9 mouse cellular contexts compared by ENCODE assay signal in the genomic region with DNA sequence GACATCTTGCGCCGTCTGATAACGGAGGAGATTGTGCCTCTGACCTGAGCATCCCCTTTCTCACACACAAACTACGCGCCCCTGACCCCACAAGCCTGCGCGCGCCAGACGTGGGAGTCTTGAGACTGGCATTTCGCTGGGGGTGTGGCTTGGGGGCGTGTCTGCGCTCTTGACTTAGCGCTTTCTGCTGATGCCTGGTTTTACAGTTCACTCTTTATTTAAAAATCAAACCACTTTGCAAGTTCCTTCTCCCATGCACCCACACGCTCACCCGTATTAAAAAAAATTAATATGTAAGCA. TPM values are rescaled to one million over a fixed set of nuclear protein-coding genes. Genes with fewer than 3 reads are reported as not detected.
A peak's percentile ranks its signal among the peaks of the same experiment; 100 is the strongest.
DNase-seq lines count a peak whose midpoint lies in the region; ATAC-seq and TF ChIP-seq lines count a peak whose summit lies in the region.
"Not testable (repeated sequence)": the region's sequence is repeated elsewhere in the genome, so short reads cannot be mapped to it uniquely, and the experiment has no call there.
"Had no signal": no experiment of that assay in that cellular context is flagged by ENCODE, and none has a peak within 500 bp of the region (broad histone marks: within the 10 kb centered on the region; RNA-seq: fewer than 3 reads in every experiment).

No protein-coding gene starts in this region.

- peak overlapping the region; percentile 40 for H3K4me2 ChIP-seq in forebrain, embryonic 11.5 days (ENCODE audit: low read depth, low read length, severe bottlenecking)
- peak overlapping the region; percentile 61 for H3K4me2 ChIP-seq in heart, postnatal 0 days (ENCODE audit: low read depth, low read length)
- H3K4me2 ChIP-seq in liver, embryonic 11.5 days: peak overlapping the region; percentile 56
- peak overlapping the region; percentile 47 for H3K4me2 ChIP-seq in midbrain, embryonic 12.5 days (replicated peaks)

- not testable (repeated sequence) for TF ChIP-seq POLR2A in brain, embryonic 14.5 days (IDR thresholded peaks at IDR 0.05; ENCODE audit: borderline replicate concordance, extremely low read depth, insufficient read depth, insufficient read length, poor library complexity, severe bottlenecking); small intestine, adult 2 months (IDR thresholded peaks at IDR 0.05; ENCODE audit: low read depth, low read length)

- H3K9ac ChIP-seq in forebrain, embryonic 11.5 days (ENCODE audit: low read length); heart, postnatal 0 days (replicated peaks; ENCODE audit: low read depth, low read length); liver, embryonic 11.5 days (ENCODE audit: low read depth, low read length); midbrain, embryonic 12.5 days (replicated peaks): not testable (repeated sequence)

- H3K27me3 ChIP-seq in forebrain, embryonic 11.5 days (ENCODE audit: control insufficient read depth, insufficient read depth, low read length); heart, postnatal 0 days (ENCODE audit: control insufficient read depth, insufficient read depth, low read length); liver, embryonic 11.5 days (replicated peaks; ENCODE audit: control insufficient read depth, insufficient read depth, low read length); midbrain, embryonic 12.5 days; small intestine, adult 2 months (ENCODE audit: control insufficient read depth, insufficient read depth, low read length): not testable (repeated sequence)

- not testable (repeated sequence) for TF ChIP-seq CTCF in brain, embryonic 14.5 days (IDR thresholded peaks at IDR 0.05; ENCODE audit: borderline replicate concordance, extremely low read depth, insufficient read depth, insufficient read length); heart, postnatal 0 days (IDR thresholded peaks at IDR 0.05; ENCODE audit: low read depth); small intestine, adult 2 months (IDR thresholded peaks at IDR 0.05; ENCODE audit: extremely low read depth, insufficient read length, insufficient replicate concordance, low read depth, low read length)

- not testable (repeated sequence) for H3K27ac ChIP-seq in forebrain, embryonic 11.5 days (ENCODE audit: low read depth, low read length); heart, postnatal 0 days (ENCODE audit: low read depth); liver, embryonic 11.5 days (ENCODE audit: low read depth, low read length); midbrain, embryonic 12.5 days (replicated peaks); small intestine, adult 2 months (ENCODE audit: insufficient read depth, low read depth, low read length)

- not testable (repeated sequence) for TF ChIP-seq EP300 in heart, postnatal 0 days (IDR thresholded peaks at IDR 0.05; ENCODE audit: low read depth)

- H3K4me3 ChIP-seq in forebrain, embryonic 11.5 days (ENCODE audit: low read depth, low read length): peak overlapping the region; percentile 31
- H3K4me3 ChIP-seq in heart, postnatal 0 days (ENCODE audit: low read depth, low read length): peak overlapping the region; percentile 43
- H3K4me3 ChIP-seq in liver, embryonic 11.5 days (ENCODE audit: low read depth, low read length): peak overlapping the region; percentile 35
- peak overlapping the region; percentile 46 for H3K4me3 ChIP-seq in midbrain, embryonic 12.5 days
- H3K4me3 ChIP-seq in small intestine, adult 2 months (ENCODE audit: low read depth, low read length): peak overlapping the region; percentile 45

- peak; percentile 76 for DNase-seq in brain, embryonic 14.5 days (ENCODE audit: low read depth)
- DNase-seq in forebrain, embryonic 11.5 days (ENCODE audit: low spot score): peak; percentile 76
- DNase-seq in heart, postnatal 0 days (ENCODE audit: low spot score): not testable (repeated sequence)
- DNase-seq in kidney, adult 9 months: peak; percentile 77
- peak; percentile 43 for DNase-seq in liver, embryonic 11.5 days (ENCODE audit: low spot score)

- WGBS in forebrain, embryonic 11.5 days: under 1% methylated on average over 12 of the region's 15 CpGs
- 0% methylated on average over 12 of the region's 15 CpGs for WGBS in heart, postnatal 0 days
- WGBS in liver, embryonic 11.5 days: 2% methylated on average over 13 of the region's 15 CpGs
- under 1% methylated on average over 15 of the region's 15 CpGs for WGBS in midbrain, embryonic 12.5 days
- WGBS in small intestine, adult 2 months: under 1% methylated on average over 15 of the region's 15 CpGs

- peak; percentile 24 for ATAC-seq in CD4-positive, CD25-positive, alpha-beta regulatory T cell, adult 4 months
- not testable (repeated sequence) for ATAC-seq in forebrain, embryonic 11.5 days (replicated peaks; ENCODE audit: low FRiP score); midbrain, embryonic 12.5 days (ENCODE audit: low FRiP score, low read depth)
- peak; percentile 43 for ATAC-seq in heart, postnatal 0 days (ENCODE audit: insufficient read depth, low read depth)
- ATAC-seq in liver, embryonic 11.5 days (replicated peaks; ENCODE audit: low FRiP score): peak; percentile 45

- not testable (repeated sequence) for H3K9me3 ChIP-seq in forebrain, embryonic 11.5 days (ENCODE audit: control insufficient read depth, low read length); heart, postnatal 0 days (replicated peaks; ENCODE audit: control insufficient read depth, low read length); liver, embryonic 11.5 days (ENCODE audit: control insufficient read depth, low read length); midbrain, embryonic 12.5 days

- H3K4me1 ChIP-seq in forebrain, embryonic 11.5 days (replicated peaks; ENCODE audit: control insufficient read depth, insufficient read depth, low read length); heart, postnatal 0 days (ENCODE audit: control insufficient read depth, insufficient read depth); liver, embryonic 11.5 days (replicated peaks; ENCODE audit: control insufficient read depth, insufficient read depth, low read length); midbrain, embryonic 12.5 days; small intestine, adult 2 months (ENCODE audit: control insufficient read depth, insufficient read depth, insufficient read length, low read length): not testable (repeated sequence)

- not testable (repeated sequence) for H3K36me3 ChIP-seq in forebrain, embryonic 11.5 days (ENCODE audit: control insufficient read depth, insufficient read depth, low read length); heart, postnatal 0 days (replicated peaks; ENCODE audit: control insufficient read depth, insufficient read depth, low read length); liver, embryonic 11.5 days (ENCODE audit: control insufficient read depth, insufficient read depth, low read length); midbrain, embryonic 12.5 days; small intestine, adult 2 months (ENCODE audit: control insufficient read depth, insufficient read depth, low read length)

RNA-seq across cellular contexts. Expression of gene Gpr137b, which starts 0.2 kb away (rescaled TPM):
- 1 to 10 TPM; 1.0 TPM for polyA plus RNA-seq in CD4-positive, CD25-positive, alpha-beta regulatory T cell, adult 4 months (2017; shearing (Covaris generic))
- polyA plus RNA-seq in brain, embryonic 14.5 days (2012; rRNA removed): 29.8 and 30.7 TPM in 2 replicates
- 28.3 and 30.3 TPM in 2 replicates for polyA plus RNA-seq in forebrain, embryonic 11.5 days (2014; fragmentation: Nextera tagmentation; extraction: Ambion mirVana)
- 5.2 and 6.2 TPM in 2 replicates for total RNA-seq in heart, postnatal 0 days (2014; rRNA removed; ENCODE audit: low replicate concordance)
- 5.8 and 6.1 TPM in 2 replicates for polyA plus RNA-seq in heart, postnatal 0 days (2015; fragmentation: Nextera tagmentation; extraction: Ambion mirVana)
- 4.5 and 5.4 TPM in 2 replicates for polyA plus RNA-seq in liver, embryonic 11.5 days (2014; fragmentation: Nextera tagmentation; extraction: Ambion mirVana)
- polyA plus RNA-seq in midbrain, embryonic 12.5 days (2016; fragmentation: Nextera tagmentation; extraction: Ambion mirVana): 28.7 and 29.4 TPM in 2 replicates
- 5.1 and 6.5 TPM in 2 replicates for polyA plus RNA-seq in small intestine, adult 2 months (2012; rRNA removed)
- polyA plus RNA-seq: G1E had no signal

RNA-seq across cellular contexts. Expression of gene Nid1, which starts 43.3 kb away (rescaled TPM):
- under 1 TPM in 1 of 2 experiments, not detected in 1; 0.13 TPM for polyA plus RNA-seq in CD4-positive, CD25-positive, alpha-beta regulatory T cell, adult 4 months (2017; shearing (Covaris generic))
- polyA plus RNA-seq in brain, embryonic 14.5 days (2012; rRNA removed): 33.8 and 73.2 TPM in 2 replicates
- 43.9 and 44.3 TPM in 2 replicates for polyA plus RNA-seq in forebrain, embryonic 11.5 days (2014; fragmentation: Nextera tagmentation; extraction: Ambion mirVana)
- 127 and 161 TPM in 2 replicates for total RNA-seq in heart, postnatal 0 days (2014; rRNA removed; ENCODE audit: low replicate concordance)
- polyA plus RNA-seq in heart, postnatal 0 days (2015; fragmentation: Nextera tagmentation; extraction: Ambion mirVana): 49.0 and 50.2 TPM in 2 replicates
- polyA plus RNA-seq in liver, embryonic 11.5 days (2014; fragmentation: Nextera tagmentation; extraction: Ambion mirVana): 32.6 and 38.0 TPM in 2 replicates
- polyA plus RNA-seq in midbrain, embryonic 12.5 days (2016; fragmentation: Nextera tagmentation; extraction: Ambion mirVana): 48.6 and 51.8 TPM in 2 replicates
- 21.1 and 26.2 TPM in 2 replicates for polyA plus RNA-seq in small intestine, adult 2 months (2012; rRNA removed)
- polyA plus RNA-seq: G1E had no signal

Comparison
In these comparisons a context has a peak if more than half of its experiments do, and no peak if none do; other contexts are left out.
1. RNA of gene Nid1, which starts 43.3 kb away (polyA plus RNA-seq): 33.8 to 73.2 TPM in brain, embryonic 14.5 days, 48.6 to 51.8 TPM in midbrain, embryonic 12.5 days, 49.0 to 50.2 TPM in heart, postnatal 0 days, 43.9 to 44.3 TPM in forebrain, embryonic 11.5 days, 32.6 to 38.0 TPM in liver, embryonic 11.5 days and 21.1 to 26.2 TPM in small intestine, adult 2 months; 0.13 TPM in CD4-positive, CD25-positive, alpha-beta regulatory T cell, adult 4 months; every median in the first group is over 10 times any median in the second.
2. Peak in every context shown above with its lines, with median percentiles within 50 percentile points of each other: H3K4me2 ChIP-seq and H3K4me3 ChIP-seq.